Comparison of ENCODE assay signal across 8 mouse cellular contexts in the genomic region with DNA sequence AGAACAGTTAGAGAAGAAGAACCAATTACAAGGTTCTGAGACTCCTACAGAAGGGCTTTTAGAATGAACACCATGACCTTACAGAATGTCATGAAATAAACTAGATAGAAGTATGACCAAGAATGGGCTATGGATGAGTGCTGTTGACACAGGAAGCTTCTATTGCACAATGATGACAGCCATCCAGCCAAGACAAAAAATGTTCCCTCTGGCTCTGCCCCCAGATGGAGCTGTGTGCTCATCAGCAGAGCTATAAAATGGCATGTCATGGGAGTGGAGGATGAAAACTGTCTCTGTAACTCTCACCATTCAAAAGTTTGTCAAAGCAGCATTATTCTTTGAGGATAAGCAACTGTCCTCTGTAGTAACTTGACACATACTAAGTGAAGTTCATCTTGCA.
DNase-seq lines count a peak whose midpoint lies in the region.

No protein-coding gene starts in this region.

- DNase-seq in gastrocnemius, adult 18-20 months (ENCODE audit: low spot score) = peak; percentile 68
- DNase-seq in gastrocnemius, postnatal 4 days (ENCODE audit: low spot score in 2 of 2) = no peak
- DNase-seq in spleen, postnatal 36 days (ENCODE audit: low spot score in 2 of 2) = peak; percentile 6 to 30
- DNase-seq in spleen, postnatal 10 days (ENCODE audit: low spot score in 2 of 2) = no peak
- DNase-seq in gastrocnemius, postnatal 10 days = peak; percentile 10
- DNase-seq in lung, postnatal 14 days = peak; percentile 49
- DNase-seq in frontal cortex, postnatal 36 days (ENCODE audit: low spot score in 2 of 2) = no peak
- DNase-seq in left cerebral cortex, adult 9 months (ENCODE audit: low spot score in 2 of 2) = no peak

Comparison
In these comparisons a context has a peak if more than half of its experiments do, and no peak if none do; other contexts are left out.
1. DNase-seq: peak in gastrocnemius, adult 18-20 months (single experiment), spleen, postnatal 36 days (2 of 2), gastrocnemius, postnatal 10 days (single experiment) and lung, postnatal 14 days (single experiment); none in gastrocnemius, postnatal 4 days (0 of 2), spleen, postnatal 10 days (0 of 2), frontal cortex, postnatal 36 days (0 of 2) and left cerebral cortex, adult 9 months (0 of 2).